Mouse (Mus musculus) hindbrain, embryonic 16.5 days (tissue): ENCODE measurements at regions not wholly inside any gene's neighbourhood (a gene's known extent, or its start where the extent isn't known, plus 50 kb on each side); places are given as distances from the start of the nearest gene placed in this dataset. TPM values are rescaled to one million over a fixed set of nuclear protein-coding genes. Genes with fewer than 3 reads are reported as not detected.

Experiments used
- ATAC-seq: fragments of 200-750 bp; cut with Nextera tagmentation; 2 replicates; pipeline ENCODE4 v1.8.0; 2017; ENCODE audit warnings: moderate TSS enrichment, moderate library complexity
- H3K27ac ChIP-seq: fragments of 300-500 bp; sonication (generic); 2 replicates; pipeline ENCODE4 v1.5.1; 2014; ENCODE audit warnings: low read depth, mild to moderate bottlenecking, control low read depth, low read length, moderate library complexity
- H3K27me3 ChIP-seq: fragments of 300-500 bp; sonication (generic); replicated peaks from 2 replicates; pipeline ENCODE4 v1.6.1; 2014; ENCODE audit warnings: low read length; ENCODE audit not compliant: control insufficient read depth, insufficient read depth
- H3K36me3 ChIP-seq: fragments of 300-500 bp; sonication (generic); 2 replicates; pipeline ENCODE4 v1.6.1; 2014; ENCODE audit warnings: mild to moderate bottlenecking, low read length, moderate library complexity, mixed read lengths; ENCODE audit not compliant: control insufficient read depth, insufficient read depth
- H3K4me1 ChIP-seq: fragments of 300-500 bp; sonication (generic); 2 replicates; pipeline ENCODE4 v1.6.1; 2014; ENCODE audit warnings: low read depth, low read length; ENCODE audit not compliant: control insufficient read depth, insufficient read depth
- H3K4me2 ChIP-seq: fragments of 300-500 bp; sonication (generic); 2 replicates; pipeline ENCODE4 v1.6.1; 2014; ENCODE audit warnings: mild to moderate bottlenecking, low read length, control low read depth, moderate library complexity
- H3K4me3 ChIP-seq: fragments of 300-500 bp; sonication (generic); 2 replicates; pipeline ENCODE4 v1.5.1; 2014; ENCODE audit warnings: mild to moderate bottlenecking, low read length, control low read depth, moderate library complexity
- H3K9ac ChIP-seq: fragments of 300-500 bp; sonication (generic); 2 replicates; pipeline ENCODE4 v1.6.1; 2014; ENCODE audit warnings: low read depth, mild to moderate bottlenecking, control low read depth, low read length, moderate library complexity
- H3K9me3 ChIP-seq: fragments of 300-500 bp; sonication (generic); 2 replicates; pipeline ENCODE4 v1.6.1; 2014; ENCODE audit warnings: mild to moderate bottlenecking, low read length, moderate library complexity; ENCODE audit not compliant: control insufficient read depth
- WGBS: fragments of 180-500 bp; shearing (Covaris S2); extraction: QIAGEN DNeasy Blood & Tissue Kit; methylation state at CpG from one replicate; pipeline ENCODE4 v1.1.7; 2014; 5-methylcytosine and 5-hydroxymethylcytosine counted together
- microRNA-seq: library from miRNA; unstranded; fragments of <30 nt; microRNA quantifications from one replicate; pipeline ENCODE4, GENCODE M21; 2017

- H3K9ac ChIP-seq = no peak overlapping the region
- ATAC-seq = no peak
- H3K4me3 ChIP-seq = no peak overlapping the region
- H3K4me2 ChIP-seq = no peak overlapping the region
- no peaks in the 10 kb centered on the region for H3K9me3 ChIP-seq
- H3K36me3 ChIP-seq = no peaks in the 10 kb centered on the region
- WGBS = 81% methylated on average over 4 of the region's 4 CpGs
- H3K4me1 ChIP-seq = no peaks in the 10 kb centered on the region
- H3K27ac ChIP-seq = no peak overlapping the region
- no peaks in the 10 kb centered on the region for H3K27me3 ChIP-seq
Measured at GRCm38 (mm10) chr5:51028966-51029365, 538.6 kb downstream of the Ppargc1a start.

- Histone ChIP-seq H3K27ac (no peak overlapping the region), H3K4me1 (no peaks in the 10 kb centered on the region), H3K36me3 (no peaks in the 10 kb centered on the region), H3K9me3 (no peaks in the 10 kb centered on the region), H3K4me2 (no peak overlapping the region), H3K27me3 (no peaks in the 10 kb centered on the region), H3K4me3 (no peak overlapping the region), H3K9ac (no peak overlapping the region)
- ATAC-seq = no peak
- WGBS = 95% methylated on average over 2 of the region's 2 CpGs
Measured at GRCm38 (mm10) chr5:50990822-50991537, 576.5 kb downstream of the Ppargc1a start.

Small RNAs in the stretch of these regions (microRNA-seq; reads per million reads assigned to microRNA genes)
- gene Gm44377 = not detected
